Mouse (Mus musculus) yolk sac, embryonic 10.5 days (tissue): ENCODE measurements around the gene Gm21820.
"Not testable (repeated sequence)": the region's sequence is repeated elsewhere in the genome, so short reads cannot be mapped to it uniquely, and the experiment has no call there.

Experiments used
- DNase-seq: peaks from one replicate; pipeline ENCODE4 v3.0.0-alpha.2; 2017; ENCODE audit warnings: low spot score

Gene Gm21820

GRCm38 (mm10) chrY:5249341-5249740, at the start of gene Gm21820:
TSS of gene Gm21820 (minus strand) at chrY:5249441.
- not testable (repeated sequence) for DNase-seq
